Mouse (Mus musculus): ENCODE data around the gene Sh3rf1.

Gene Sh3rf1

GRCm38 (mm10) chr8:61286394-61286793 lies 62.7 kb downstream of the Sh3rf1 start:
- in situ Hi-C loops (cut with MboI, MseI): no loop called here

- in situ Hi-C loops (cut with MboI, MseI): no loop called here
These were observed 63.2 kb downstream of the Sh3rf1 start for GRCm38 (mm10) chr8:61286795-61287385.

- in situ Hi-C loops (cut with MboI, MseI): no loop called here
These were observed 64.4 kb downstream of the Sh3rf1 start for GRCm38 (mm10) chr8:61288006-61288566.

- in situ Hi-C loops (cut with MboI, MseI): no loop called here
These were observed 65.0 kb downstream of the Sh3rf1 start for GRCm38 (mm10) chr8:61288676-61289075.

- in situ Hi-C loops (cut with MboI, MseI): no loop called here
These were observed 71.4 kb downstream of the Sh3rf1 start for GRCm38 (mm10) chr8:61295040-61295439.

- in situ Hi-C loops (cut with MboI, MseI): no loop called here
These were observed 71.8 kb downstream of the Sh3rf1 start for GRCm38 (mm10) chr8:61295441-61295840.

- in situ Hi-C loops (cut with MboI, MseI): no loop called here
These were observed 75.2 kb downstream of the Sh3rf1 start for GRCm38 (mm10) chr8:61298828-61299227.

- in situ Hi-C loops (cut with MboI, MseI): no loop called here
These were observed 77.8 kb downstream of the Sh3rf1 start for GRCm38 (mm10) chr8:61301298-61302028.

- in situ Hi-C loops (cut with MboI, MseI): no loop called here
These were observed 78.3 kb downstream of the Sh3rf1 start for GRCm38 (mm10) chr8:61302029-61302368.

- in situ Hi-C loops (cut with MboI, MseI): no loop called here
These were observed 81.9 kb downstream of the Sh3rf1 start for GRCm38 (mm10) chr8:61305451-61306070.

GRCm38 (mm10) chr8:61306501-61307112 lies 82.9 kb downstream of the Sh3rf1 start:
- in situ Hi-C loops (cut with MboI, MseI): no loop called here

GRCm38 (mm10) chr8:61308896-61309295 lies 85.2 kb downstream of the Sh3rf1 start:
- in situ Hi-C loops (cut with MboI, MseI): no loop called here

- in situ Hi-C loops (cut with MboI, MseI): no loop called here
These were observed 86.1 kb downstream of the Sh3rf1 start for GRCm38 (mm10) chr8:61309530-61310402.

GRCm38 (mm10) chr8:61310403-61310871 lies 86.8 kb downstream of the Sh3rf1 start:
- in situ Hi-C loops (cut with MboI, MseI): no loop called here

GRCm38 (mm10) chr8:61313016-61313415 lies 89.3 kb downstream of the Sh3rf1 start:
- in situ Hi-C loops (cut with MboI, MseI): no loop called here

GRCm38 (mm10) chr8:61316012-61316767 lies 92.5 kb downstream of the Sh3rf1 start:
- in situ Hi-C loops (cut with MboI, MseI): loop anchor here (5.0 kb wide), 1 partner anchor 34 kb away; no protein-coding TSS in a partner anchor

GRCm38 (mm10) chr8:61316813-61317534 lies 93.3 kb downstream of the Sh3rf1 start:
- in situ Hi-C loops (cut with MboI, MseI): loop anchor here (5.0 kb wide), 1 partner anchor 35 kb away; no protein-coding TSS in a partner anchor

GRCm38 (mm10) chr8:61317535-61318136 lies 94.0 kb downstream of the Sh3rf1 start:
- in situ Hi-C loops (cut with MboI, MseI): loop anchor here (5.0 kb wide), 1 partner anchor 35 kb away; no protein-coding TSS in a partner anchor

GRCm38 (mm10) chr8:61321216-61321615 lies 97.5 kb downstream of the Sh3rf1 start:
- in situ Hi-C loops (cut with MboI, MseI): no loop called here

Measured in T-helper 1 cell (primary cell).